Mouse (Mus musculus) midbrain, postnatal 0 days (tissue): Measurements from ENCODE around the gene Faxc. TPM values are rescaled to one million over a fixed set of nuclear protein-coding genes. Genes with fewer than 3 reads are reported as not detected.

Source experiments
- ATAC-seq: fragments of 200-750 bp; cut with Nextera tagmentation; 2 replicates; pipeline ENCODE4 v1.8.0; 2017; ENCODE audit warnings: moderate number of reproducible peaks, mild to moderate bottlenecking, moderate TSS enrichment, moderate library complexity; ENCODE audit not compliant: low FRiP score
- DNase-seq: peaks from one replicate; pipeline ENCODE4 v3.0.0-alpha.2; 2015; ENCODE audit warnings: low spot score
- H3K27ac ChIP-seq: fragments of 300-500 bp; sonication (generic); 2 replicates; pipeline ENCODE4 v1.5.1; 2014; ENCODE audit warnings: low read depth, mild to moderate bottlenecking, low read length, mixed read lengths
- H3K27me3 ChIP-seq: fragments of 300-500 bp; sonication (generic); 2 replicates; pipeline ENCODE4 v1.6.1; 2014; ENCODE audit warnings: low read length, control low read depth, mixed read lengths; ENCODE audit not compliant: insufficient read depth
- H3K36me3 ChIP-seq: fragments of 300-500 bp; sonication (generic); 2 replicates; pipeline ENCODE4 v1.6.1; 2014; ENCODE audit warnings: low read length, control low read depth, mixed read lengths; ENCODE audit not compliant: insufficient read depth
- H3K4me1 ChIP-seq: fragments of 300-500 bp; sonication (generic); 2 replicates; pipeline ENCODE4 v1.6.1; 2014; ENCODE audit warnings: mild to moderate bottlenecking, control low read depth, antibody characterized with exemption, low read length, mixed read lengths; ENCODE audit not compliant: insufficient read depth
- H3K4me2 ChIP-seq: fragments of 300-500 bp; sonication (generic); 2 replicates; pipeline ENCODE4 v1.6.1; 2014; ENCODE audit warnings: low read depth, mild to moderate bottlenecking, low read length, mixed read lengths; ENCODE audit not compliant: poor library complexity, severe bottlenecking
- H3K4me3 ChIP-seq: fragments of 300-500 bp; sonication (generic); 2 replicates; pipeline ENCODE4 v1.5.1; 2014; ENCODE audit warnings: low read depth, mild to moderate bottlenecking, low read length, moderate library complexity
- H3K9ac ChIP-seq: fragments of 300-500 bp; sonication (generic); replicated peaks from 2 replicates; pipeline ENCODE4 v1.6.1; 2014; ENCODE audit warnings: mild to moderate bottlenecking, low read length, moderate library complexity, mixed read lengths; ENCODE audit not compliant: poor library complexity, severe bottlenecking
- H3K9me3 ChIP-seq: fragments of 300-500 bp; sonication (generic); 2 replicates; pipeline ENCODE4 v1.6.1; 2016; ENCODE audit warnings: low read length, control low read depth
- CTCF ChIP-seq: IDR thresholded peaks from 2 replicates; pipeline ENCODE4 v1.5.1; 2016; ENCODE audit warnings: antibody characterized with exemption, mild to moderate bottlenecking
- WGBS: fragments of 180-500 bp; shearing (Covaris S2); extraction: QIAGEN DNeasy Blood & Tissue Kit; methylation state at CpG from one replicate; pipeline ENCODE4 v1.1.7; 2014; 5-methylcytosine and 5-hydroxymethylcytosine counted together
- polyA plus RNA-seq: library from polyadenylated mRNA; unstranded; fragments of >200 nt; fragmentation: Nextera tagmentation; extraction: Ambion mirVana; gene quantifications from 2 replicates; pipeline ENCODE4 v1.2.1, GENCODE M21; 2015
- total RNA-seq: library from RNA; depleted of rRNA; stranded (reverse); fragments of >200 nt; gene quantifications from 2 replicates; pipeline ENCODE4 v1.2.3, GENCODE M21; 2014; rRNA removed

The Faxc gene
- total and polyA plus RNA-seq, 2 experiments from 2014 or later: 12.2 to 64.0 TPM

DNA sequence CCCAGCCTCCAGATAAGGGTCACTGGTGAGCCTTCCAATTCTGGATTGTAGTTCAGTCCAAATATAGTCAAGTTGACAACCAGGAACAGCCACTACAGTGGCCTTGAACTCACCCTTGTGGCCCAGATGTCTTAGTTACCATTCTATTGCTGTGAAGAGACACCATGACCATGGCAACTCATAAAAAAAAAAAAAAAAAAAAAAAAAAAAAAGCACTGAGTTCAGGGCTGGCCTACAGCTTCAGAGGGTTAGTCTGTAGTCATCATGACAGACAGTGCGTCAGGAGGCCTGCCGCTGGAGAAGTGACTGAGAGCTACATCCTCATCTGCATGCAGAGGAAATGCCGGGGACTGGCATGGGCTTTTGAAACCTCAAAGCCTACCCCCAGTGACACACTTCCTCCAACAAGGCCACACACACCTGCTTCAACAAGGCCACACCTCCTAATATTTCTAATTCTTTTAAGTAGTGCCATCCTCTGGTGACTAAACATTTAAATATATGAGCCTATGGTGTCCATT, 58.5 kb downstream of the Faxc start:
- Histone ChIP-seq H3K9me3 (no peaks in the 10 kb centered on the region), H3K9ac (no peak overlapping the region), H3K27me3 (no peaks in the 10 kb centered on the region), H3K36me3 (peaks cover 23% of the 10 kb centered on the region), H3K27ac (no peak overlapping the region), H3K4me2 (no peak overlapping the region), H3K4me3 (no peak overlapping the region), H3K4me1 (no peaks in the 10 kb centered on the region)
- ATAC-seq (no peak), DNase-seq (no peak)
- 89% methylated on average over 3 of the region's 3 CpGs for WGBS
- no peak for TF ChIP-seq CTCF

- no peak overlapping the region for H3K4me3 ChIP-seq
- DNase-seq (peak; percentile 63), ATAC-seq (no peak)
- no peak overlapping the region for H3K9ac ChIP-seq
- no peak overlapping the region for H3K4me2 ChIP-seq
- TF ChIP-seq CTCF: peak; percentile 76
- H3K27ac ChIP-seq: no peak overlapping the region
- 46% methylated on average over 3 of the region's 3 CpGs for WGBS
- H3K9me3 ChIP-seq: no peaks in the 10 kb centered on the region
- H3K27me3 ChIP-seq: no peaks in the 10 kb centered on the region
- peaks cover 26% of the 10 kb centered on the region for H3K36me3 ChIP-seq
- no peaks in the 10 kb centered on the region for H3K4me1 ChIP-seq
Measured at GRCm38 (mm10) chr4:21990580-21991235, 59.6 kb downstream of the Faxc start.

DNA sequence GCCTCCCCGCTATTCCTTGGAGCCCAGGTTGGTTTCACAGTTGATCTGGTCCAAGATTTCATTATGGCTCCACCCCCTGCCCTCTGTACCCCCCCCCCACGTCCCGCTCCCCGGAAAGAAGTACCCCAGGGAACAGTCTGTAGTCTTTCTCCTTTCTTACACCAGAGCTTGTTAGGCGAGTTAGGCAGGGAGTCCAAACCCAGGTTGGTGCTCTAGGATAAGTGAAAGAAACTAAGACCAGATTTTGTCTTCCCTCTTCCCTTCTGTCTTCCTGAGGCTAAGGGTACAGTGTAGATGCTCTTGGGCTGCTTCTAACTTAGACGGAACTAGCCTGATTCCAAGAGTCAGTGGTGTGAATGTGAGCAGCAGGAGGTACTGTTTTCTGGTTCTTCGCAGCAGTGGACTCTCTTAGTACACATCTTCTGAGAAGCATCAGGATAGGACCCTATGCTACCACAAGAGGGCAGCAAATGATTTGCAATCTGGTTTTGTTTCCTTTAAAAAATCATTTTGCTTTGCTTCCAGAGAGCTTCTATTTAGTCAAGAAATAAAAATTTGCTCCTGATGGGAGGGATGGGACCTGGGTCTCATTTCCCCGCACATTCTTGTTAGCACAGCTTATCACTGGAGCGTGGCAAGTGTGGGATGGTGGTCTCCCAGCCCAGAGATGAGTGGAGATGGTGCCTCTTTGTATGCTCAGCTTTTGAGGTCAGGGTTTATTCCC, 86.7 kb downstream of the Faxc start:
- Histone ChIP-seq H3K4me2 (0 out of 2 replicates have a peak overlapping the region, but pooled peaks have one; percentile 7), H3K36me3 (no peaks in the 10 kb centered on the region), H3K27me3 (no peaks in the 10 kb centered on the region), H3K4me3 (no peak overlapping the region), H3K4me1 (no peaks in the 10 kb centered on the region), H3K27ac (no peak overlapping the region), H3K9ac (no peak overlapping the region), H3K9me3 (no peaks in the 10 kb centered on the region)
- TF ChIP-seq CTCF: peak; percentile 92
- ATAC-seq: peak; percentile 75
- peak; percentile 95 for DNase-seq
- 9% methylated on average over 9 of the region's 9 CpGs for WGBS

DNA sequence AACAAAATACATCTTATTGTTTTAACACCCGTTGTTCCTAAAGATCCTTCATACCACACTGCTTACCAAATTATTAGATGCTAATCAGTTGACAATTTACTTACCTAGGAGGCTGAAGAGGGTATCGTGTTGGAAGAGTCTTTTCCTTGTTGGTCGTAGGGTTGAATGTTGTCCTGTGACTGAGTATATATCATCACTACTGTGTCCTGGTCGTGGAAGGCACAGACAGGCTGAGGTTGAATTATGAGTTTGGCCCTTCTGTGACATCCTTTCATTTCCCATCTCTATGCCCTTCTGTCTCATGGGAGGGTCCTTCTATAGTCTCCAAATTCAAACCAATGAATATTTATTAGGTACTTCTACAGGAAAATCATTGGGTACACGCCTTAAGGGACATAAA, 87.3 kb downstream of the Faxc start:
- DNase-seq (no peak), ATAC-seq (peak; percentile 14; the same call in 1 of the 2 replicates)
- H3K9me3 ChIP-seq: no peaks in the 10 kb centered on the region
- H3K9ac ChIP-seq: no peak overlapping the region
- H3K36me3 ChIP-seq: no peaks in the 10 kb centered on the region
- H3K4me2 ChIP-seq: no peak overlapping the region
- no peak overlapping the region for H3K4me3 ChIP-seq
- H3K27ac ChIP-seq: no peak overlapping the region
- H3K4me1 ChIP-seq: no peaks in the 10 kb centered on the region
- H3K27me3 ChIP-seq: no peaks in the 10 kb centered on the region
- TF ChIP-seq CTCF: no peak
- WGBS: 38% methylated on average over 5 of the region's 5 CpGs

DNA sequence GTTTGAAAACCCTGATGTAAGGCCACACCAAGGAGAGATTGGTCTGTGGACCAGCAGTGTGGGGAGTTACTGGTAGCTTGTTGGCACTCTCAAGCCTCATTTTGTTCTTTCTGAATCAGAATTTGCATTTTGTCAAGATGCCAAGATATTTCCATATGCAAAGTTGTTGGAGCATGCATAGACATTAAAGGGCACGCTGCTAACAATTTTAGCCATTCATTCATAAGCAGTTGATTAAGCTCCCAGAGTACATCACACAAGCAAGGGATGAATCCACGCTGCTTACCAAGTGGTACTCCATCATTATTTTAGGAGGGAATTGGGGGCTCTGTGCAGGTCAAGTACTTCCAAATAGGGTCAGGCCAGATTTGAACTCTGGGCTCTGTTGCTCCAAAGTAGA, 98.8 kb downstream of the Faxc start:
- Histone ChIP-seq H3K27ac (no peak overlapping the region), H3K36me3 (no peaks in the 10 kb centered on the region), H3K4me1 (no peaks in the 10 kb centered on the region), H3K4me2 (no peak overlapping the region), H3K27me3 (no peaks in the 10 kb centered on the region), H3K4me3 (no peak overlapping the region), H3K9me3 (no peaks in the 10 kb centered on the region), H3K9ac (no peak overlapping the region)
- WGBS: 55% methylated on average over 2 of the region's 2 CpGs
- no peak for ATAC-seq
- peak; percentile 63 for DNase-seq
- no peak for TF ChIP-seq CTCF

Other genes starting within 250 kb of the Faxc start
- gene Prdm13, start 245.4 kb upstream of the Faxc start, total RNA-seq: 0.76 and 2.7 TPM in 2 replicates
- gene Prdm13, start 245.4 kb upstream of the Faxc start, polyA plus RNA-seq: 0.26 and 0.29 TPM in 2 replicates
- 29.2 and 39.1 TPM in 2 replicates for gene Ccnc, start 203.6 kb upstream of the Faxc start, total RNA-seq
- gene Ccnc, start 203.6 kb upstream of the Faxc start, polyA plus RNA-seq: 59.6 and 63.0 TPM in 2 replicates
- gene Usp45, start 164.2 kb upstream of the Faxc start, total RNA-seq: 8.5 and 9.7 TPM in 2 replicates
- gene Usp45, start 164.2 kb upstream of the Faxc start, polyA plus RNA-seq: 3.7 and 4.7 TPM in 2 replicates
- 15.6 and 19.2 TPM in 2 replicates for gene Tstd3, start 164.1 kb upstream of the Faxc start, total RNA-seq
- gene Tstd3, start 164.1 kb upstream of the Faxc start, polyA plus RNA-seq: 24.4 and 25.2 TPM in 2 replicates
- gene Pnisr, start 83.7 kb upstream of the Faxc start, total RNA-seq: 61.2 and 137 TPM in 2 replicates
- 161 and 173 TPM in 2 replicates for gene Pnisr, start 83.7 kb upstream of the Faxc start, polyA plus RNA-seq
- 11.3 and 13.9 TPM in 2 replicates for gene Coq3, start 51.7 kb upstream of the Faxc start, total RNA-seq
- gene Coq3, start 51.7 kb upstream of the Faxc start, polyA plus RNA-seq: 21.0 and 22.1 TPM in 2 replicates